Mouse (Mus musculus): ENCODE data around the gene Hdac9.

The Hdac9 gene

DNA sequence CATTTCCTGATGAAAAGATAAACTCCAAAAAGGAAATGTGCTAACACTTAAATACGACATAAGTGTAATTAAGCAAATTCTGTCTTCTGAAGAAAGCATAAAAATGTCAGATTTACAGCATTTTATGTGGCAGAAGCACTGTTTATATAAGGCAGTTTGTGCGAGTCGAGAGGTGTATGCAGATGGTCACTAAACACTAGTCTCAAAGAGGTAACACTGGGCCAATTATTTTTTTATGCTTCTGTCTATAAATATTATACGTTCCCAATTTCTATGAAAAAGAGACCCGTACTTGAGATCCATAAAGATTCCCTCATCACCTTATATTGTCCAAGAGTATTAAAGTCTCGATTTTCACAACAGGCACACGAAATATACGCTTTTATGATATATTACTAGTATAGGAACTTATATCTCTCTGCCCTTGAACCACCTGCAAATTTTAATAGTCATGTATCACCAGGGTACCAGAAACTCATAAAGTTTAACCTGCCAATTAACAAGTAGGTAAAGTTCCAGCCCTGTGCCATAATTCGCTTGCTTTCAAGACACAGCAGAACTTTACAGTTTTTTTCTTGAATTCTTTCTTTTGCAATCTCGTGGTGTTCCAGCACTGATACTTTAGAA is 322.6 kb downstream of the Hdac9 start:
- DNase-seq (ENCODE audit: low spot score in 2 of 2), result no peak

- DNase-seq (ENCODE audit: low spot score in 2 of 2), result no peak
Measured at GRCm38 (mm10) chr12:34587171-34587570, 329.7 kb downstream of the Hdac9 start.

GRCm38 (mm10) chr12:34582522-34582921 is 334.4 kb downstream of the Hdac9 start:
- DNase-seq (ENCODE audit: low spot score in 2 of 2), result no peak

- no peak for DNase-seq (ENCODE audit: low spot score in 2 of 2)
Measured at GRCm38 (mm10) chr12:34579220-34579619, 337.7 kb downstream of the Hdac9 start.

GRCm38 (mm10) chr12:34571069-34571468 is 345.8 kb downstream of the Hdac9 start:
- DNase-seq (ENCODE audit: low spot score in 2 of 2), result no peak

- DNase-seq (ENCODE audit: low spot score in 2 of 2), result no peak
Measured at GRCm38 (mm10) chr12:34569472-34569871, 347.4 kb downstream of the Hdac9 start.

DNA sequence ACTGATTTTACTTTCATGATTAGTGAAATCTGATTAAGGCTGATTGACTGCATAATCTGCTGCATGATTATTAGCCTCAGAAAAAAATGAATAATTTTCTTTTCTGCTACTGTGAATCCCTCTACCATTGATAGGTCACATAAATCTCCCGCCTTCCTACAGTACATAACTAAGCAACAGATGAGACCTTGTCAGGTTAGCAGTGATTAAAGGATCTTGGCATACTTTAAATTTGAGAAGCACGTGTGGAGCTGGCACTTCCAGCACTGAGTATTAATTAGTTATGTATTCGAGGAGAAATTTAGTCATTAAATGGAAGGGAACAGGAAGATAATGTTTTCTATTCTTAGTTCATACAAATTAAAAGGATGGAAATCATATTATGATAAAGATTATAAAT is 347.8 kb downstream of the Hdac9 start:
- no peak for DNase-seq (ENCODE audit: low spot score in 2 of 2)

GRCm38 (mm10) chr12:34562331-34562730 is 354.6 kb downstream of the Hdac9 start:
- no peak for DNase-seq (ENCODE audit: low spot score in 2 of 2)

GRCm38 (mm10) chr12:34559001-34559400 is 357.9 kb downstream of the Hdac9 start:
- DNase-seq (ENCODE audit: low spot score in 2 of 2), result no peak

- DNase-seq (ENCODE audit: low spot score in 2 of 2), result no peak
Measured at GRCm38 (mm10) chr12:34554803-34555202, 362.1 kb downstream of the Hdac9 start.

DNA sequence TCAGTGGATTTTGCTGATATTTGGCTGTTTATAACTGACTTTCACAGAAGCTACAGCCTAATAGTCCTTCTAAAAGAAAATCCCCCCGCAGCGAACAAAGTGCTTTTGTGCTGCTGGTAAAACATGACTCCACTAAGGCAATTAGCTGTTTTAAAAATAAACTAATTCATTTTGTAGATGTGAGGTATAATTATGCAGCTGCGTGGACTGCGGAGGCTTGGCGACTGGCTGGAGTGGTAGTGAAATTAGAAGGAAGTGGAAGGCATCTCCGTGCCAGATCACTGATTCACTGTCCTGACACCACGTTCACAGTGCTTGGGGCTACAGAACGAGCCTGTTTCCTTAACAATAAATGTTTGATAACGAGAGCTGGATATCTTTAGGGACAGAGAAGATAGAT is 366.6 kb downstream of the Hdac9 start:
- peak; percentile 28 to 33 for DNase-seq (ENCODE audit: low spot score in 2 of 2)

DNA sequence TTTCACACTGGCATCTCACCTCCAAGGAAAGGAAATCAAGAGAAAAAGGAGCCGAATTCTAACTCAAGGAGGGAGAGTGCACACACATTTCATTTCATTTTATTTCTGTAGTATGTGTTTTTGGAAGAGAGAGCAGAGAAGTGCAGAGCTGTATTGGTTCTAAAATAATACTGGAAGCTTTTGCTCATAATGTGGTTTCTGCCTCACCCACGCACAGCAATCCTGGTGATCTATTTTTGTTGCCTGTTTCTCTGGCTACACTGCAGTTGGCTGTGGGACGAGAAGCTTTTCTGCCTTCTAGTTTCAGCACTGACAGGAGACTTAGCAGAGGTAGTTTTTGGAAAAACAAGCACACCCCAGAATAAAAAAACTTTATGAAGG is 387.7 kb downstream of the Hdac9 start:
- DNase-seq (ENCODE audit: low spot score in 2 of 2), result peak; percentile 82 to 92

- DNase-seq (ENCODE audit: low spot score in 2 of 2), result peak; percentile 71 to 88
Measured at GRCm38 (mm10) chr12:34528201-34529164, 388.4 kb downstream of the Hdac9 start.

- DNase-seq (ENCODE audit: low spot score in 2 of 2), result no peak
Measured at GRCm38 (mm10) chr12:34527761-34528160, 389.1 kb downstream of the Hdac9 start.

- no peak for DNase-seq (ENCODE audit: low spot score in 2 of 2)
Measured at GRCm38 (mm10) chr12:34521468-34521867, 395.4 kb downstream of the Hdac9 start.

- no peak for DNase-seq (ENCODE audit: low spot score in 2 of 2)
Measured at GRCm38 (mm10) chr12:34516769-34517562, 399.9 kb downstream of the Hdac9 start.

DNA sequence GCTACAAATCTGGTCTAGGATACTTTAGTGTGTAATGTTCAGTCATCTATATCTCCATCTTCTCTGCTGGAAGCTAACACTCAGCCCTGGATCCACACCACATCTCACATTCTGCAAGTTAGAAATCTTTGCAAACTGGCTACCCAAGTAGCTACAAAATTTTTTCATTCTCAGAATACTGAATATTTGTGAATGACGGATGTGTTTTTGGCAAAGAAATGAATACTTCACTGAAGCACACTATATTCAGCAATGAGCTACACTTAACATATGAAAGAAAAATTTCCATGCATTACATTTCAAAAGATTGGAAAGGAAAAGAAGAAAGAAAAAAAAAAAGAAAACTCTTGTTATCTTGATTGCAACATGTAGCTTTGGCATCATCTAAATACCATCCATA is 410.6 kb downstream of the Hdac9 start:
- no peak for DNase-seq (ENCODE audit: low spot score in 2 of 2)

DNA sequence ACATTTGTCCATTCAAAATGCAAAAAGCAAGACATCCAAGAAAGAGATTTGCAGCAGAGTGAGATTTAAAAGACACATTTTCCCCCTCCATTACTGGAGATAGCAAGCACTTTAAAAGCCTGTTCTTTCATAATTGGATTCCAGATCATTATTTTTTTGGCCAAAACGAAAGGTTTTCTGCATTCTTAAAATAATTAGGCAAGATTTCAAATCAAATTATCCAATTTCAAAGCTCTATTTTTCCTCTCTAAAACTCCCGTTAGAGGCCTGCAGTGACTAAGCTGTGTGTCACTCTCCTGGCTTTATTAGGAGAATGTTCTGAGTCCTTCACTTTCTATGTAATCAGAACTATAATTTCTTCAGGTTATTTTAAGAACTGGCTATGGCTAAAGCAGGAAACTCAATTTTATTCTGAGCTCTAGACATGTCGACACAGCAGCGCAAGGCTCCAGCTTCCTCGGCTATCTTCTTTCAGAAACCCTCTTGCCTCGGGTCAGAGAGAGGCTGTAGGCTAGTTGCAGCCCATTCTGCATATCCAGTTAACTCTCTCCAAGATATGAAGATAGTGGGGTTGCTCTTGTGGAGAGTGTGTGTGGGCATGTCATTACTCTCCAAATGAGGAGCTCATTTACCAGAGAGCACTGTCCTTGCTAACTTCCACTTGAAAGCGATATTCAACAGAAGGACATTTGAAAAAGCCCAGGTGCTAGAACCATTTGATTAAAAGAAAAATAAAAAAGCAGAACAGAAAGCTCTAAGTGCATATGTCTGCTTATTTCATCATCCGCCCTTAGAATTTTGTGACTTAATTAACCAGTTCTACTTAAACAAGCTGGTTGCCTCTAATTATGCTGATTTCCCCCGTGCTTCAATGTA is 417.9 kb downstream of the Hdac9 start:
- DNase-seq (ENCODE audit: low spot score in 2 of 2), result no peak

- DNase-seq (ENCODE audit: low spot score in 2 of 2), result no peak
Measured at GRCm38 (mm10) chr12:34498331-34498730, 418.6 kb downstream of the Hdac9 start.

DNA sequence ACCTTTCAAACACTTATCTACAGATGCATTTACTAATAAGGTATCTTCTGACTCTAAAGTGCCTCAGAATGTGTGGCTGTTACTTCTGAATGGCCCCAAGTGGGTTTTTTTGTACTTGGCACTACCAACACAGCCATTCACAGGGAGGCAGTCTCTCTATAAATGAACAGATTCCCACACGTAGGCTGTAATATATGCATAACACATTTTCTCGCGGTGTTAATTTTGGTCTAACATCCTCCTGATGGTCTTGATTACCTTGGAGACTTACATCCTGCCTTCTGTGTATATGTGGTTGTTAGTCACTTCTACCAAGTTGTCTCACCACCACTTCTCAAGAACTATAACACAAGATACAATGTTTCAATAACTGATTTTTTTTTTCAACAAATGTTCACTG is 419.2 kb downstream of the Hdac9 start:
- DNase-seq (ENCODE audit: low spot score in 2 of 2), result peak in 1 of 2 experiments; percentile 49

DNA sequence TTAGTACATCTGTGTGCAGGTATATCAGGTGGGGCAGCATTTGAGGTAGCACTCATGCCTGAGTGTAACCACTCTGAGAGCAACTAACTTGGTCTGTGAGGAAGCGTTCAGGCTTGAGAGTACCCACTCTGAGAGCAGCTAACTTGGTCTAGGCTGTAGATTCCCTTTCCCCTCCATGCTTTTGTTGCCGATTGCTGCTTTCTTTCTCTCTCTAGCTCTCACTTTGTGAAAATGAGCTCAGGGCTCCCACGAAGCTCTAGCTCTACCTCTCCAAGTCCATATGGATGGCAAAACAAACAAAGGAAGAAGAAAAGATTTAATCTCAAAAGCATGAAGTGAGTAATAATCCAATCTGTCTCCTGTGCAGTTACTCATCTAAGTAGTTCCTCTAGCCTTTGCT is 421.0 kb downstream of the Hdac9 start:
- DNase-seq (ENCODE audit: low spot score in 2 of 2), result no peak

Measured in right cerebral cortex, postnatal 10 days (tissue).